Mouse (Mus musculus): Measurements from ENCODE around the gene Ror1. TPM values are rescaled to one million over a fixed set of nuclear protein-coding genes. Genes with fewer than 3 reads are reported as not detected.

Gene Ror1
- total and polyA plus RNA-seq, 2 experiments from 2014 or later: 0.73 to 2.8 TPM

- Histone ChIP-seq H3K27me3 (ENCODE audit: insufficient read depth, low read length) (no peaks in the 10 kb centered on the region), H3K36me3 (ENCODE audit: insufficient read depth, low read length) (no peaks in the 10 kb centered on the region), H3K4me2 (ENCODE audit: low read depth, low read length, poor library complexity, severe bottlenecking) (no peak overlapping the region), H3K27ac (ENCODE audit: low read depth, low read length) (no peak overlapping the region), H3K9ac (replicated peaks; ENCODE audit: low read length, poor library complexity, severe bottlenecking) (no peak overlapping the region), H3K4me3 (ENCODE audit: low read depth, low read length) (no peak overlapping the region), H3K4me1 (ENCODE audit: insufficient read depth, low read length) (no peaks in the 10 kb centered on the region; the same call in 1 of the 2 replicates), H3K9me3 (ENCODE audit: low read length) (no peaks in the 10 kb centered on the region)
- TF ChIP-seq CTCF (IDR thresholded peaks at IDR 0.05): no peak
- DNase-seq (ENCODE audit: low spot score) (no peak), ATAC-seq (ENCODE audit: low FRiP score) (no peak)
- WGBS: 32% methylated on average over 5 of the region's 5 CpGs
These were observed 75.2 kb downstream of the Ror1 start for GRCm38 (mm10) chr4:100170743-100171142.

GRCm38 (mm10) chr4:100171483-100171898 lies 75.9 kb downstream of the Ror1 start:
- Histone ChIP-seq H3K4me3 (ENCODE audit: low read depth, low read length) (no peak overlapping the region), H3K4me1 (ENCODE audit: insufficient read depth, low read length) (no peaks in the 10 kb centered on the region; the same call in 1 of the 2 replicates), H3K27me3 (ENCODE audit: insufficient read depth, low read length) (no peaks in the 10 kb centered on the region), H3K36me3 (ENCODE audit: insufficient read depth, low read length) (no peaks in the 10 kb centered on the region), H3K9ac (replicated peaks; ENCODE audit: low read length, poor library complexity, severe bottlenecking) (no peak overlapping the region), H3K27ac (ENCODE audit: low read depth, low read length) (no peak overlapping the region), H3K4me2 (ENCODE audit: low read depth, low read length, poor library complexity, severe bottlenecking) (no peak overlapping the region), H3K9me3 (ENCODE audit: low read length) (no peaks in the 10 kb centered on the region)
- DNase-seq (ENCODE audit: low spot score) (no peak), ATAC-seq (ENCODE audit: low FRiP score) (no peak)
- TF ChIP-seq CTCF (IDR thresholded peaks at IDR 0.05): no peak
- WGBS: 68% methylated on average over 5 of the region's 5 CpGs

DNA sequence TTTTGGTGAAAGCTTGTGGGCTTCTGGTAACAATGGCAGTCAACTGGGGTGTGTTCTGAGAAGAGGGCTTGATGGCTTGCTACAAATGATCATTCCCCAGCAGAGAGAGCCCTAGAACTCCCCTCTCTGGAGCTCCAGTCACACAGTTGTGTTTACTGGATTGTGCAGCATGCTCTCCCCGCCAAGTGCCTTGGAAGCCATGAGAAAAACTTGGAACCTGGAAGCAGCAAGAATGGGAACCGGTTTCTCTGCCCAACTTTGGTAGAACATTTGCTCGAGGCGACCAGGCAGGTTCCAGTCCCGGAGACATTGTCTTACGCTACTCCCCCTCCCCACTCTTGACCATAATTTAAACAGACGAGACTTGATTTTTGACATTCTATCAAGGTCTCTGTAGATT lies 80.0 kb downstream of the Ror1 start:
- Histone ChIP-seq H3K4me3 (ENCODE audit: low read depth, low read length) (no peak overlapping the region), H3K9ac (replicated peaks; ENCODE audit: low read length, poor library complexity, severe bottlenecking) (no peak overlapping the region), H3K9me3 (ENCODE audit: low read length) (no peaks in the 10 kb centered on the region), H3K36me3 (ENCODE audit: insufficient read depth, low read length) (no peaks in the 10 kb centered on the region), H3K27ac (ENCODE audit: low read depth, low read length) (no peak overlapping the region), H3K27me3 (ENCODE audit: insufficient read depth, low read length) (no peaks in the 10 kb centered on the region), H3K4me2 (ENCODE audit: low read depth, low read length, poor library complexity, severe bottlenecking) (no peak overlapping the region), H3K4me1 (ENCODE audit: insufficient read depth, low read length) (no peaks in the 10 kb centered on the region)
- DNase-seq (ENCODE audit: low spot score): no peak
- WGBS: 94% methylated on average over 7 of the region's 7 CpGs
- TF ChIP-seq CTCF (IDR thresholded peaks at IDR 0.05): no peak
- no peak for ATAC-seq (ENCODE audit: low FRiP score)

- no peaks in the 10 kb centered on the region for H3K9me3 ChIP-seq (ENCODE audit: low read length)
- no peak overlapping the region for H3K9ac ChIP-seq (replicated peaks; ENCODE audit: low read length, poor library complexity, severe bottlenecking)
- 83% methylated on average over 3 of the region's 3 CpGs for WGBS
- no peak for DNase-seq (ENCODE audit: low spot score)
- TF ChIP-seq CTCF (IDR thresholded peaks at IDR 0.05): no peak
- H3K27ac ChIP-seq (ENCODE audit: low read depth, low read length): no peak overlapping the region
- no peak overlapping the region for H3K4me3 ChIP-seq (ENCODE audit: low read depth, low read length)
- ATAC-seq (ENCODE audit: low FRiP score): no peak
- no peak overlapping the region for H3K4me2 ChIP-seq (ENCODE audit: low read depth, low read length, poor library complexity, severe bottlenecking)
- H3K27me3 ChIP-seq (ENCODE audit: insufficient read depth, low read length): no peaks in the 10 kb centered on the region
- H3K36me3 ChIP-seq (ENCODE audit: insufficient read depth, low read length): no peaks in the 10 kb centered on the region
- no peaks in the 10 kb centered on the region for H3K4me1 ChIP-seq (ENCODE audit: insufficient read depth, low read length)
These were observed 82.7 kb downstream of the Ror1 start for GRCm38 (mm10) chr4:100178316-100178715.

- H3K4me2 ChIP-seq (ENCODE audit: low read depth, low read length, poor library complexity, severe bottlenecking): no peak overlapping the region
- H3K9ac ChIP-seq (replicated peaks; ENCODE audit: low read length, poor library complexity, severe bottlenecking): no peak overlapping the region
- ATAC-seq (ENCODE audit: low FRiP score) (no peak), DNase-seq (ENCODE audit: low spot score) (peak; percentile 37)
- 41% methylated on average over 5 of the region's 5 CpGs for WGBS
- no peak overlapping the region for H3K27ac ChIP-seq (ENCODE audit: low read depth, low read length)
- TF ChIP-seq CTCF (IDR thresholded peaks at IDR 0.05): no peak
- no peaks in the 10 kb centered on the region for H3K27me3 ChIP-seq (ENCODE audit: insufficient read depth, low read length)
- no peak overlapping the region for H3K4me3 ChIP-seq (ENCODE audit: low read depth, low read length)
- no peaks in the 10 kb centered on the region for H3K4me1 ChIP-seq (ENCODE audit: insufficient read depth, low read length)
- no peaks in the 10 kb centered on the region for H3K9me3 ChIP-seq (ENCODE audit: low read length)
- no peaks in the 10 kb centered on the region for H3K36me3 ChIP-seq (ENCODE audit: insufficient read depth, low read length)
These were observed 86.1 kb downstream of the Ror1 start for GRCm38 (mm10) chr4:100181676-100182075.

- Histone ChIP-seq H3K4me3 (ENCODE audit: low read depth, low read length) (no peak overlapping the region), H3K4me2 (ENCODE audit: low read depth, low read length, poor library complexity, severe bottlenecking) (no peak overlapping the region), H3K27me3 (ENCODE audit: insufficient read depth, low read length) (no peaks in the 10 kb centered on the region), H3K9ac (replicated peaks; ENCODE audit: low read length, poor library complexity, severe bottlenecking) (no peak overlapping the region), H3K9me3 (ENCODE audit: low read length) (no peaks in the 10 kb centered on the region), H3K27ac (ENCODE audit: low read depth, low read length) (no peak overlapping the region), H3K36me3 (ENCODE audit: insufficient read depth, low read length) (no peaks in the 10 kb centered on the region), H3K4me1 (ENCODE audit: insufficient read depth, low read length) (no peaks in the 10 kb centered on the region)
- ATAC-seq (ENCODE audit: low FRiP score) (no peak), DNase-seq (ENCODE audit: low spot score) (no peak)
- WGBS: 93% methylated on average over 8 of the region's 8 CpGs
- no peak for TF ChIP-seq CTCF (IDR thresholded peaks at IDR 0.05)
These were observed 91.2 kb downstream of the Ror1 start for GRCm38 (mm10) chr4:100186781-100187180.
